Mouse (Mus musculus) G1E-ER4 (cell line): ENCODE data around the gene Ankrd39. TPM values are rescaled to one million over a fixed set of nuclear protein-coding genes. Genes with fewer than 3 reads are reported as not detected.

Experiments
- GATA1 ChIP-seq: IDR thresholded peaks from one replicate; pipeline ENCODE4 v1.8.0; 2012; ENCODE audit warnings: low read length, inconsistent platforms
- polyA plus RNA-seq: library from polyadenylated mRNA; stranded (reverse); fragments of >175 nt; gene quantifications from 2 replicates; pipeline ENCODE4 v1.2.3, GENCODE M21; 2012

Gene Ankrd39
- polyA plus RNA-seq, 1 experiment, result 23.3 TPM

DNA sequence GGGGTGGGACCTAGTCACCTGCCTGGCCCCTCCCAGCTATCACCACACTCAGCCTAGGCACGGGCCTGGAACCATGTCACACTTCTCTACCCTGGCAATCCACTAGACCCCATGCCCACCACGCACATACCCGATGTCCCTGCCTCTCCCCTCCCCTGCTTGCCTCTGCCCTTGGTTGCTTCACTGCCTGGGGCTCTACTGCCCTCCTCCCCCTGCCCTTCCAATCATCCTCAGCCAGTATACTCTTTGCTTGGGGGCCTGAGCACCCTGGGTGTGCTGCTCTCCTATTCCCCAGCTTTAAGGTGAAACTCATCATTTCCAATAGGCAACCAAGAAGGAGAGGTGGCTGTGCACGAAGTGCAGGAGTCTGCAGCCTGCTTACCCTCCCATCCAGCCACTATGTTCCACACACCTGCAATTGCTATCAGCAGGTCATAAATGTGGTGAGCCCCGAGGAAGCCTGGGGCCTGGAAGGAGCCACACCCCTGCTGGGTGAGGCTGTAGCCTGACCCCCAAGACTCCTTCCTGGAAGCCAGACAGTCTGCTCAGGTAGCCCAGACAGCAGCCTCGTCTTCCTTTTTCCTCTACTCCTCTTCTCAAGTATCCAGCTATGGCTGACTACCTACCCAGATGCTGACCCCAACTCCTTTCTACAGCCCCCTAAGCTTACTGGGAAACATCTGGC lies 29.9 kb upstream of the Ankrd39 start:
- no peak for TF ChIP-seq GATA1

GRCm38 (mm10) chr1:36575347-36575746 lies 28.1 kb upstream of the Ankrd39 start:
- TF ChIP-seq GATA1, result no peak

DNA sequence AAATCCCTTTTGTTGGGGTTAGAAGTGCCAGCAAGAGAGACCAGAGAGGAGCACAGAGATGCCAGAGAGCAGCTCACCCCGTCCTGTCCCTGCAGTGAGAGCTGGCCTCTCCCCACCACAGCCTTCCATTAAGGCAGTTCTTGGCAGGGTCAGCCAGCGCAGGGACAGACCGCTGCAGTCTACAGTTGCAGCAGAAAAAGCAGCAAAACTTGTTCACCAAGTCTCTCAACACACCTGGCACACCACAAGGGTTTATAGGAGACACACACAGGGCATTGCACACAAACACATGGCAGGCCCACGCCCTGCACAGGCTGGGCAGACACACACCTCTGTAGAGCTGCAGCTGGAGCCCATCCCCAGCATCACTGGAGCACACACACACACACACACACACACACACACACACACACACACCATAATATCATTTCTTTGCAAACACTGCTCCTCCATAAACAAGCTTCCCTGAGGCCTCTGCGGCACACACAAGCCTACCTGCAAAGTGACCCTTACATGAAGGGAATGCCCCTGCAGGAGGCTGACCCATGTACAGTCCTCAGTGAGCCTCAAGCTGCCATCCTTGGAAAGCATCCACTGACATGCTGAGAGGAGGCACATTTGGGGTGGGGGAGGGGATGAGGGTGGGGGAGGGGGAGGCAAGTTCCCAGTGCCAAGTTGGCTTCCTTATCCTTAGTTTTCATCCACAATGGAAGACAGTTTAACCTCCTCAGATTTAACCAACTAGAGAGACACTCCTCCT lies 27.1 kb upstream of the Ankrd39 start:
- TF ChIP-seq GATA1, result no peak

GRCm38 (mm10) chr1:36573524-36573923 lies 26.3 kb upstream of the Ankrd39 start:
- no peak for TF ChIP-seq GATA1

GRCm38 (mm10) chr1:36572709-36573108 lies 25.5 kb upstream of the Ankrd39 start:
- TF ChIP-seq GATA1, result no peak

- TF ChIP-seq GATA1, result no peak
These were observed 25.0 kb upstream of the Ankrd39 start for GRCm38 (mm10) chr1:36572140-36572700.

DNA sequence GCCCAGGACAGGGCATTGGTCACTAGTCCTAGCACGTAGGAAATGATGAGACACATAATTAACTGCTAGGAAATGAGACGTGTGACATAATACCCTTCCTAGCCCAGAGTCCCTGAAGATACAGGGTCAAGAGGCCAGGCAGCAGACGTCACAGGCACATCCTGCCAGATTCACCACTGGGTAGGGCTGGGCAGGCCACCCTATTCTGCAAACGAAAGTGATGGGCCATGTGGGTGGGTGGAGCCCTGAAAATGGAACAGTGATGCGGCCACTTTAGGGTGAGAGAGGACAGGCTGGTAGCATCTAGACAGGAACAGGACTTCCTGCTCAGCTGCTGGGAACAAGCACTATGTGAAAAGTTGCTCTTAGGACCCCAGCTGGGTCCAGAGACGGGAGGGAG lies 24.4 kb upstream of the Ankrd39 start:
- TF ChIP-seq GATA1, result no peak

GRCm38 (mm10) chr1:36570320-36570719 lies 23.1 kb upstream of the Ankrd39 start:
- no peak for TF ChIP-seq GATA1

- no peak for TF ChIP-seq GATA1
These were observed 22.5 kb upstream of the Ankrd39 start for GRCm38 (mm10) chr1:36569694-36570276.

DNA sequence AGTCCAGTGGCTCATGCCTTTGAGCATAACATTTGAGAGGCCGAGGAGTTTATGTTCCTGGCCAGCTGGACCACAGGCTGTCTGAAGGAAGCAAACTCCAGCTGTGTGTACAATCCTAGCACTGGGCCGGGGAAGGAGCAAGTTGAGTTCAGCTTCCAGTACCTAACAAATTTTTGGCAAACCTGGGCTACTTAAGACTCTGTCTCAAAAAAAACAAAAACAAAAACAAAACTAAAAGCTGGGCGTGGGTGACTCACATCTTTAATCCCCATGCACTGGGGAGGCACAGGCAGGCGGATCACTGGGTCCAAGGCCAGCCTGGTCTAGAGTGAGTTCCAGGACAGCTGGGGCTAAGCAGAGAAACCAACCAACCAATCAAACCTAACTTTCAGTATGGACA lies 21.5 kb upstream of the Ankrd39 start:
- no peak for TF ChIP-seq GATA1

GRCm38 (mm10) chr1:36567818-36568603 lies 20.8 kb upstream of the Ankrd39 start:
- TF ChIP-seq GATA1, result no peak

DNA sequence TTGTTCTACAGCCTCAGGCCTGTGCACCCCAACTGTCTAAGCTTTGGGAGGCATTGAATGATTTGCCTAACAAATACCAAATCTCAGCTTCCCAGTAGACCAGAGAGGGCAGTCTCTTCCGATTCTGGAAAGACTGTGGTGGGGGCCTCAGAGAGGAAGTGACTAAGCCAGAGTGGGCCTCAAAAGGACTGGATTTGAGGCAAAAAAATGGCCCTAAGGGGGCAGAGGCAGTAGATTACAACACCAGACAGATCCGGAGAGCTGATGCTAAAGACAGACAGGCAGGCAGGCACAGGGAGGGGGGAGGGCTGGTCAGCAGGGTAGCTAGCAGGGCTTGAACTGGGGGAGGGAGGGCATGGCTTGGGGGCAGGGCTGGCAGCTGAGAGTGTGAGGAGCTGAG lies 19.2 kb upstream of the Ankrd39 start:
- TF ChIP-seq GATA1, result no peak

DNA sequence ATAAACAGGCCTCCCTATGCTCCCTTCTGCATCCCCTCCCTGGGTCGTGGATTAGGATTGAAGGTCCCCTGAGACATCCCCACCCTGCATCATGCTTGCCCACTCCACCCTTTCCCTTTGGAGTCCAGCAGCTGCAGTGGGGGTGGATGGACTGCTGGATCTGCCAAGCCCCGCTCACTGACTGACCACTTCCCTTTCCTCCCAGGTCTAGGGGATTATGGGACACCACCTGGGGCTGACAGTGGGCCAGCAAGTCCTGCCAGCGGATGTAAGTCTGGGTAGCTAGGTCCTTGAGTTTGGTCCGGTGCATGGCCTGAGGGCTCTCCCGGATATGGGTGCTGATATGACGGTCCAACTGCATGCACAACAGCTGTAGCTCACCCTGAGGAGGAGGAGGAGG lies 16.9 kb upstream of the Ankrd39 start:
- no peak for TF ChIP-seq GATA1

DNA sequence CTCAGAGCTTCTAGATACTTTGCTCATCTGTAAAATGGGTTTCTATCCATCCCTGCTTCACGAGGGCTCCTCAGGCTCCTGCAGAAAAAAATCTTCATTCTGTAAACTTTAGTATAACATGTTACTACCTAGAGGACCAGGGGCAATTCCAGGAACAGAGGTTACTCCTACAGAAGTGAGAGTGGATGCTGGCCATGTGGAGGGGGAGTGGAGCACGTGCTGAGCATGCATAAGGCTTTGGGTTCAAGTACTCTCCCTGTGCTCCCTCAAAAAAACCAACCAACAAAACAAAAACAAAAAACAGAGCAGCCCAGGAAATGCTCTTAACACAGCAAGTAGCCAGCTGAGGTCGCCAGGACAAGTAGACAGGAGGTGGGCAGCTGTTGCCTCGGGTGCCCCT lies 16.4 kb upstream of the Ankrd39 start:
- no peak for TF ChIP-seq GATA1

GRCm38 (mm10) chr1:36563197-36563596 lies 16.0 kb upstream of the Ankrd39 start:
- no peak for TF ChIP-seq GATA1

- no peak for TF ChIP-seq GATA1
These were observed 15.1 kb upstream of the Ankrd39 start for GRCm38 (mm10) chr1:36562388-36562787.

- TF ChIP-seq GATA1, result no peak
These were observed 13.7 kb upstream of the Ankrd39 start for GRCm38 (mm10) chr1:36560903-36561302.
